Mouse (Mus musculus): Measurements from ENCODE around the gene Gap43.
"Not testable (repeated sequence)": the region's sequence is repeated elsewhere in the genome, so short reads cannot be mapped to it uniquely, and the experiment has no call there.

The Gap43 gene

GRCm38 (mm10) chr16:42340021-42340768 lies at the start of gene Gap43:
Gene Gap43 (minus strand): TSS chr16:42340651.
- DNase-seq: no peak

DNA sequence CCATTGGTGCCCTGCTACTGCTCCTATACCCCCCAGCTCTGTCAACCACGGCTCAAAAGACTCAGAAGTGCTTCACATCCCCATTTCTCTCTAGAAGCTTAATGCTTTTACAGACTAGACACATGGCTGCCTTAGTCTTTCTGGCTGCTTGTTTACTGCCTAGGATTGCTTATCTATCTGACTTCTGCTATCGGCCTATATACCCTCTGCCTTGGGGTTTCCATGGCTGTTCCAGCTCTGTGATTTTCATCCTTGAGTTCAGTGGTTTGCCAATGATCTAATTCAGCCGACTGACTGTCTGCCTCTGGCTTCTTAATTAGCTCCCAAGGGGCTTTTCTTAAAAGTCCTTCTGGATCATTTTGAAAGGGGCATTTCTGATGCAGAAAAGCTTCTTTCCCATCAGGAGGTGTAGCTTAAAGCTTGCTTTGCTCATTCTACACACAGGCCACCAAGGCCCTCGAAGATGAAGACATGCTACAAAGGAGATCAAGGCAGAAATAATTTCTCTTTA lies 40.9 kb upstream of the Gap43 start:
- DNase-seq: no peak

DNA sequence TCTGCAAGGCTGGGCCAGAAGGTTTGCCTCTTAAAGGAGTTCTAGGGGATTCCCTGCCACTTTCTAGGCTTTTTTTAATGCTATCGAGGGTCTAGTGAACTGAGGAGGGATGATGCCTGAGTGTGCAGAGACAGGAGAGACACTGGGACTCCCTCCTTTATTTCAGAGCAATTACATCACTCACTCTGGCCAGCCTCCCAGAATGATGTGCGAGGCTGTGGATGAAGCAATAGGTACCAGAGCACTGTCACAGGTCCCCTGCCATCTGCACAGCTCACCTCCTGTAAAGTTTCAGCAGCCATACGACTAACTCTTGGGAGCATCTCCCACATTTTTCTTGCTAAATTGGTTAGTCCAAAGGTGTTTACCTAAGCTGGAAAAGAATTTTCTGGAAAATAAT lies 40.2 kb upstream of the Gap43 start:
- DNase-seq: peak; percentile 19

- no peak for DNase-seq
Measured at GRCm38 (mm10) chr16:42370148-42370547, 29.7 kb upstream of the Gap43 start.

DNA sequence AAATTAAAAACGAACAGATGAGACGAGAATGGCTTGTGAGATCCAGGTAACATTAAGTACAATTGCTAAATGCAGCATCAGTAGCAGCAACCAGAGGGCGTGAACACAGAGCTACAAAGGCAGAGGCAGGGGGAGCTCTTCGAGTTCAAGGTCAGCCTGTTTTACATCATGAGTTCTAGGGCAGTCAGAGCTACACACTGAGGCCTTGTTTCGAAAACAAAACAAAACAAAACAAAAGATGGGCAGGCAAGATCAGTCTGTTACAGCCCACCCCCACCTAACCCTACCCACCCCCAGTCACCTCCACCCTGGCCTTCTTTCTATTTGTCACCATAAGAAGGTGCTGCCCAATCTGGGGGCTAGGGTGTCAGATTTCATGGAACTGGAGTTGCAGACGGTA lies 28.9 kb upstream of the Gap43 start:
- DNase-seq: no peak

- peak; percentile 90 for DNase-seq
Measured at GRCm38 (mm10) chr16:42360061-42360460, 19.6 kb upstream of the Gap43 start.

GRCm38 (mm10) chr16:42358058-42358457 lies 17.6 kb upstream of the Gap43 start:
- DNase-seq: no peak

- no peak for DNase-seq
Measured at GRCm38 (mm10) chr16:42350076-42350475, 9.6 kb upstream of the Gap43 start.

GRCm38 (mm10) chr16:42340865-42341264 lies 414 bp upstream of the Gap43 start:
- DNase-seq: not testable (repeated sequence)

- peak; percentile 53 for DNase-seq
Measured at GRCm38 (mm10) chr16:42339512-42339911, 939 bp downstream of the Gap43 start.

- DNase-seq: no peak
Measured at GRCm38 (mm10) chr16:42338987-42339386, 1.5 kb downstream of the Gap43 start.

DNA sequence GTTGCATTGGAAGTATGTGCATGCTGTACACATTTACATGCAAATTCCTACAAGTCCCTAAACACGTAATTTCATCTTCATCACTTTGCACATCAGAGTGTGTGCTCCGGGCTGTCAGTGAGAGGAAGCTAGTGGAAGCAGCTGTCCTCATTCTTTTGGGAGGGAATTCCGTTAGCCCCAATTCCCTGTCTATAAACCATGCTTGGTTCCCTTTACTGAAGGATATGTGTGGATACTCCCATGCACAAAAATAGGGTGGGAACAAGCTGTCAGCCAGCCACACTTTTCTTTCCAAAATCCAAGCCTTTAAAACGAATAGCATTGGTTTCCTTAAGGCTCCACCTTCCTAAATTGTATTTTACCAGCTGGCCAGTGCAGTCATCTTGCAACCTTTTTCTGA lies 2.1 kb downstream of the Gap43 start:
- no peak for DNase-seq

GRCm38 (mm10) chr16:42337663-42338062 lies 2.8 kb downstream of the Gap43 start:
- no peak for DNase-seq

GRCm38 (mm10) chr16:42336610-42337009 lies 3.8 kb downstream of the Gap43 start:
- DNase-seq: no peak

DNA sequence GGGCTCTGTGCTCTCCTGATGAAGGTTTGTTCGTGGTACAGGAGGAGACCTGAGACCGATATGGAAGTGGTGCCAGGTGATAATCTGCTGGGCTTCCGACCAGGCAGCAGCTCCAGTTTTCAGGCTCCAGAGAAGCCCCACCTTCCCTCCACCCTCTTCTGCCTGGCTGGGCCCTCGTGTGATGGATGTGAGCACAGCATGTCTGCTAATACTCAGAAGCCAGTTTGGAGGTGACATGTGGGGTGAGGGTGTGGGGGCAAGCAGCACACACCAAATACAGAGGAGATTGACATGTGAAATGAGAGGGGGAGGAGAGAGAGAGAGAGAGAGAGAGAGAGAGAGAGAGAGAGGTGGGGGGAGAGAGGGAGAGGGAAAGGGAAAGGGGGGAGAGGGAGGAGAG lies 8.1 kb downstream of the Gap43 start:
- peak; percentile 70 for DNase-seq

GRCm38 (mm10) chr16:42326191-42326590 lies 14.3 kb downstream of the Gap43 start:
- peak; percentile 45 for DNase-seq

- no peak for DNase-seq
Measured at GRCm38 (mm10) chr16:42325536-42325935, 14.9 kb downstream of the Gap43 start.

- peak; percentile 85 for DNase-seq
Measured at GRCm38 (mm10) chr16:42319831-42320230, 20.6 kb downstream of the Gap43 start.

- DNase-seq: no peak
Measured at GRCm38 (mm10) chr16:42319365-42319764, 21.1 kb downstream of the Gap43 start.

GRCm38 (mm10) chr16:42312125-42312524 lies 28.3 kb downstream of the Gap43 start:
- DNase-seq: no peak

- DNase-seq: no peak
Measured at GRCm38 (mm10) chr16:42308761-42309160, 31.7 kb downstream of the Gap43 start.

GRCm38 (mm10) chr16:42305934-42306701 lies 34.3 kb downstream of the Gap43 start:
- no peak for DNase-seq

- DNase-seq: no peak
Measured at GRCm38 (mm10) chr16:42303461-42303860, 37.0 kb downstream of the Gap43 start.

GRCm38 (mm10) chr16:42294481-42294880 lies 46.0 kb downstream of the Gap43 start:
- DNase-seq: peak; percentile 49
